Mouse (Mus musculus): ENCODE measurements around the gene Ttyh3.

Gene Ttyh3

GRCm38 (mm10) chr5:140607836-140608633 is 40.8 kb downstream of the Ttyh3 start:
- DNase-seq = no peak

DNA sequence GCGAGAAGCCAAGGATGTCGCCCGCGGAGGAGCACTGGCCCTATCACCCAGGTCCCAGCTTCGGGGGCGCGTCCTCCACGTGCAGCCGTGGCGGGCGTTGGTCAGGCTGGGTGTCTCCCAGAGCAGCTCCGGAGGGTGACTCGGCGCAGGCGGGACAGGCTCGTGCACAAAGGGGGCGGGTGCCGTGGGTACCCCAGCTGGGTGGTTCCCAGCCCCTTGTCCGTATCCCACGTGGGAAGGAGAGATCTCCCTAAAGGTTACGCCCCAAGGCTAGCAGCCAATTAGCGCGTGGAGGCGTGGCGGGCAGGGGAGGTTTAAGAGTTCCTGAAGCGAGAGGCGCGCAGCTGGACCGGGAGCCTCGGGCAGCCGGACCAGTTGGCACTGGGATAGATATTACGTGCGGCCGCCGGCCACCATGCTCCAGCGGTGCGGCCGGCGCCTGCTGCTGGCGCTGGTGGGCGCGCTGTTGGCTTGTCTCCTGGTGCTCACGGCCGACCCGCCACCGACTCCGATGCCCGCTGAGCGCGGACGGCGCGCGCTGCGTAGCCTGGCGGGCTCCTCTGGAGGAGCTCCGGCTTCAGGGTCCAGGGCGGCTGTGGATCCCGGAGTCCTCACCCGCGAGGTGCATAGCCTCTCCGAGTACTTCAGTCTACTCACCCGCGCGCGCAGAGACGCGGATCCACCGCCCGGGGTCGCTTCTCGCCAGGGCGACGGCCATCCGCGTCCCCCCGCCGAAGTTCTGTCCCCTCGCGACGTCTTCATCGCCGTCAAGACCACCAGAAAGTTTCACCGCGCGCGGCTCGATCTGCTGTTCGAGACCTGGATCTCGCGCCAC is 41.6 kb downstream of the Ttyh3 start, which contains the start of gene Lfng:
Gene Lfng, plus strand, starts transcription at position 320 of the 835 bp plus-strand sequence.
- DNase-seq = peak; percentile 70

GRCm38 (mm10) chr5:140606386-140606785 is 42.4 kb downstream of the Ttyh3 start:
- DNase-seq = no peak

- DNase-seq = no peak
These were observed 43.6 kb downstream of the Ttyh3 start for GRCm38 (mm10) chr5:140605228-140605627.

DNA sequence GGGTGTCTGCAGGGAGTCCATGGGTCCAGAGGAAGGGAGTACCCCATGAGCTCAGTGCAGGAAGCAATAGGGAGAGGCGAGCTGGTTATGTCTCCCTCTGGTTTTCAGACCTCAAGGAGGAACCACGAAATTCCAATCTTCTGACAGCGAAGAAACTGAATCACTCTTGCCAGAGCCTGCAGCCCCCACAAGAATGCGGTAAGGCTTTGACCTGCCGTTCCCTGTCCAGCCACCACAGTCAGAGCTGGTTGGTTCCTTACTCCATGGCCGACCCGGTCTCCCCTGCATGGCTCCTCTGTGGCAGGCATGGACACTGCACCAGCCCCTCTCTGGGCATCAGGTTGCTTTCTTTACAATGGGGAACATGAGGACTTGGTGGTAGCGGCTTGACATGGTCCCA is 44.4 kb downstream of the Ttyh3 start:
- no peak for DNase-seq

DNA sequence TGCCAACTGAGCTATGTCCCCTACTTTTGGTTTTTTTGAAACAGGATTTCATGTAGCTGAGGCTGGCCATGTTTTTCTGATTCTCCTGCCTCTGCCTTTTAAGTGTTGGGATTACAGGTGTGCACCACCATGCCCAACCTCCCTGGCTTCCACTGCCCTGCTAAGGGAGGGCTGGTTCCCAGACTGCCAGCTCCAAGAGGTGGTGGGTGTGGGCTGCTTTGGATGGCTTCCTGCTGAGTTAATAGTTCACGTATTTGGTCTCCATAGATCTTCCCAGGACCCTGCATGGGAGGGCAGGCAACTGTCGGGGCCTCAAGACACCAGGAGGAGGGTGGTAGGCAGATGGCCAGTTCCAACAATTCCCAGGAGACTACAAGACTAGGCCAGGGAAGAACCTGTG is 46.3 kb downstream of the Ttyh3 start:
- DNase-seq = no peak

- no peak for DNase-seq
These were observed 47.1 kb downstream of the Ttyh3 start for GRCm38 (mm10) chr5:140601712-140602111.

DNA sequence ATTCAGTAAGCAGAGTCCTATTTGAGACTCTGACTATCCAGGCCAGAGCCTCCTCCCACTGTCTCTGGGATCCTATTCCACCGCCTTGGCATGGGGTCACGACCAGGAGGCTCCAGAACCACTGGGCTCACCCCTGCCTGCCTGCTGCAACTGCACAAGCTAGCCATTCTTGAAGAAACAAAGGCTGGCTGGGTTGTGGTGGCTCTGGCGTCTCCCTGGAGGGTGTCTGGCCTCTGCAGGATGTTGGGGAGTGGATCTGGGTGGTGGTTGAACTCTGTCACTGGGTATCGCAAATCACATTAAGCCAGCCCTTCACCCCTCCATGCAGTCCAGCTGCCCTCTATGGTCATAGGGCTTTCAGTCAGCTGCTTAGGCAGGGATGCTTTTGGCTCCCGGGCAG is 48.9 kb downstream of the Ttyh3 start:
- no peak for DNase-seq

GRCm38 (mm10) chr5:140597787-140598186 is 51.0 kb downstream of the Ttyh3 start:
- DNase-seq = no peak

- no peak for DNase-seq
These were observed 51.8 kb downstream of the Ttyh3 start for GRCm38 (mm10) chr5:140596927-140597588.

DNA sequence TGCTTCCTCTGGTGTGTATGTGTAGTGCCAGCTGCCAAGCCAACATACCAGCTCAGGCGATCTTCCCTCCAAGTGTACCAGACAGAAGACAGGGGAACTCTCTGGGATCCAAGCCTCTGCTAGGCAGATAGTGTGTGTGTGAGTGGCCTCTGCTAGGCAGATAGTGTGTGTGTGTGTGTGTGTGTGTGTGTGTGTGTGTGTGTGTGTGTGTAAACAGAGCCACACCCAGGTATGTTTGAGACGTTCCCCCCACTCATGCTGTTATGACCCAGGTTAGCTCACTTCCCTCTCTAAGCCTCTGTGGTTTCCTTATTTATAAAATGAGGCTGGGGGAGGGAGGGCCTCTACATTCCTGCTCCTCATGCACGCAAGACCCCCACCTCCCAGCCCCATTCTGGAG is 52.4 kb downstream of the Ttyh3 start:
- DNase-seq = no peak

GRCm38 (mm10) chr5:140594846-140595245 is 54.0 kb downstream of the Ttyh3 start:
- no peak for DNase-seq

DNA sequence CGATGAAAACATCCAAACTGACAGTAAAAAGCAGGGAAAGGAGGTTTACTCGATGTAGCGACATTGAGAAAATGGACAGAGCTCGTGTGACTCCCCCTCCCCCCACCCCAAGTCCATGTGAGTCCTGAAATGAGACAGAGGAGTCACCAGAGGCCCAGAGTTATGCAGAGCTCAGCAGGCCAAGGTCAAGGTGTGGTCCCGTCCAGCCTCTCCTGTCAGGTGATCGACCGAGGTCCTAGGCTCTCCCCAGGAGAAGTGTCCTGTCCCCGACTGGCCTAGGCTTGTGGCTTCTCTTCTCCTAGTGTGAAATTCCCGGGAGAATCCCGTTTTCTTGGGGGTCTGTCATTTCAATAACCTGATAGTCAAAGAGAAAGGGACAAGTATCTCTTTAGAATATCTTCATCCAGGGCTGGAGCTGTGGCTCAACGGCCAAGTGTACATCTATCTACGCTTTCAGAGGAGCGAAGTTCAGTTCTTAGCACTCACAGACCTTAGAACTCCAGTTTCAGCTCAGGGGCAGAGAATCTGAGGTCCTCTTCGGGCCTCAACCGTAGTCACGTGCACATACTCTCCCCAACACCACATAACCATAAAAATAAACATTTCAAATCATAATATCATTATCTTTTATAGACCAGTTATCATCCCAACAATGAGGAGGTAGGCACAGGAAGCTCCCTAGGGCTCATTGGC is 59.6 kb downstream of the Ttyh3 start:
- no peak for DNase-seq

DNA sequence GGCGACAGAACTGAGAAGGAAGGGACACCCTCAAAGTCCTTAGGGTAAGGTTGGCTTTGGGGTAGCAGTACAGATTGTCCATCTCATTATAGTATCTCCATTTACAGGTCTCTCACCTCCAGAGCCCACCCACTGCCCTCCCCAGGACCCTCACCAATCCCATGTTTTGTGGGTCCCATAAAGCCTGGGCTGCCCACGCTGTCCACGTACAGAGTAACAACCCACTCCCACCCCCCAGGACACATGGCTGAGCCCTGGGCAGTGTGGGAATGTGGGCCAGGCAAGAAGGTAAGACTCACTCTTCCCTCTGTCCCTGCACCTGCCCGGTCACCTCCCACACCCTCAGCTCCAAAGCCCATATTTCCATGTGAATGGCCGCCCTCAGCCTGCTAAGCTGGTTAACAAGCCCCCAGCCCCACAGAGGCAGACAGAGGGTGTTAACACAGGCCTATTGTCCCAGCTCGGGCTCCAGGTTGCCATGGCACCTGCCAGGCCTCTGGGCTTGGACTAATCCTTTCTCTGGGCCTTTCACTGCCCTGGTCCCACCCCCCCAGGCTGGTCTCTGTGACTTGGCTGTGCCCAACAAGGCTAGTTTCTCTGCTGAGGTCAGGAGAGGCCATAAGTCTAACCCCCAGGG is 65.0 kb downstream of the Ttyh3 start:
- DNase-seq = no peak

- DNase-seq = no peak
These were observed 65.7 kb downstream of the Ttyh3 start for GRCm38 (mm10) chr5:140582995-140583731.

DNA sequence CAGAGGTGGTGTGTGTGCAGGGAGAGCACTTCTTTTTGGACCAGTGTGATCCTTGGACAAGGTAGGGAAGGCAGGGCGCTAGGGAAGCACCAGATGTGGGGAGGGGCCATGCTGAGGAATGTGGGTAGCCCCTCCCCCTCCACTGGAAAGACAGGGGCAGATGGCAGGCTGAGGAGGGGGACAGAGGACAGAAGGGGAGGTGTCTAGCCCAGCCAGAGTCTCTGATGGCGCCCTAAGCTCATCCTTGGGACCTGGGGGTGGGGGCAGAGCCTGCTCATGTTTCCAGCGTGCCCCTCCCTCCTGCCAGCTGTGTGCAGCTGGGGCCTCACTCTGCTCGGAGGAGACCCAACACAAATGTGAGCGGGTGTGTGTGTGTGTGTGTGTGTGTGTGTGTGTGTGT is 67.3 kb downstream of the Ttyh3 start:
- no peak for DNase-seq

GRCm38 (mm10) chr5:140579771-140580170 is 69.1 kb downstream of the Ttyh3 start:
- no peak for DNase-seq

- no peak for DNase-seq
These were observed 69.6 kb downstream of the Ttyh3 start for GRCm38 (mm10) chr5:140579221-140579620.

- DNase-seq = no peak
These were observed 73.4 kb downstream of the Ttyh3 start for GRCm38 (mm10) chr5:140575381-140575866.

- DNase-seq = no peak
These were observed 76.2 kb downstream of the Ttyh3 start for GRCm38 (mm10) chr5:140572611-140573010.

GRCm38 (mm10) chr5:140571673-140572072 is 77.2 kb downstream of the Ttyh3 start:
- DNase-seq = peak; percentile 24
